Mouse (Mus musculus) ES-E14 (cell line): Measurements from ENCODE around the gene S100b. TPM values are rescaled to one million over a fixed set of nuclear protein-coding genes. Genes with fewer than 3 reads are reported as not detected.

ENCODE experiments used
- DNase-seq: peaks from one replicate; pipeline ENCODE4 v3.0.0-alpha.2; 2013; ENCODE audit warnings: low read depth, low spot score
- H3K27ac ChIP-seq: 2 replicates; pipeline ENCODE4 v1.5.1; 2012; ENCODE audit warnings: low read depth, mild to moderate bottlenecking, low read length, moderate library complexity, mixed read lengths; ENCODE audit not compliant: poor library complexity, insufficient read depth, severe bottlenecking
- H3K36me3 ChIP-seq: 2 replicates; pipeline ENCODE4 v1.6.1; 2012; ENCODE audit warnings: mild to moderate bottlenecking, low read length, moderate library complexity, mixed read lengths; ENCODE audit not compliant: control insufficient read depth, poor library complexity, insufficient read depth, severe bottlenecking
- H3K4me1 ChIP-seq, 2 experiments: fragments of 150-350 bp in 1 of 2; sonication (generic) in 1 of 2; 2 replicates each; pipeline ENCODE4 v1.6.1; 2012; ENCODE audit warnings: low read length in 2 of 2, mild to moderate bottlenecking in 1 of 2, mixed read lengths in 1 of 2; ENCODE audit not compliant: control insufficient read depth in 2 of 2, insufficient read depth in 2 of 2, poor library complexity in 1 of 2
- H3K4me3 ChIP-seq, 2 experiments: fragments of 150-350 bp in 1 of 2; sonication (generic) in 1 of 2; 2 replicates each; pipeline ENCODE4 v1.5.1; 2012; ENCODE audit warnings: low read length in 2 of 2, low read depth in 1 of 2, mild to moderate bottlenecking in 1 of 2, mixed read lengths in 1 of 2; ENCODE audit not compliant: insufficient read depth in 1 of 2, poor library complexity in 1 of 2, severe bottlenecking in 1 of 2
- H3K9ac ChIP-seq: 2 replicates; pipeline ENCODE4 v1.6.1; 2012; ENCODE audit warnings: low read depth, mild to moderate bottlenecking, low read length, mixed read lengths; ENCODE audit not compliant: poor library complexity, insufficient read depth, severe bottlenecking
- H3K9me3 ChIP-seq: fragments of 150-350 bp; sonication (generic); 2 replicates; pipeline ENCODE4 v1.6.1; 2012; ENCODE audit warnings: low read depth, mild to moderate bottlenecking, low read length; ENCODE audit not compliant: control insufficient read depth, insufficient read depth
- CHD2 ChIP-seq: IDR thresholded peaks from 2 replicates; pipeline ENCODE4 v1.6.1; 2014; ENCODE audit warnings: mild to moderate bottlenecking, low read depth, low read length, inconsistent platforms
- HCFC1 ChIP-seq: IDR thresholded peaks from 2 replicates; pipeline ENCODE4 v1.6.1; 2012; ENCODE audit warnings: low read length, inconsistent platforms, borderline replicate concordance; ENCODE audit not compliant: insufficient read depth
- MAFK ChIP-seq: IDR thresholded peaks from 2 replicates; pipeline ENCODE4 v1.6.1; 2014; ENCODE audit warnings: mild to moderate bottlenecking, low read depth, low read length, inconsistent platforms; ENCODE audit not compliant: insufficient read depth
- ZC3H11A ChIP-seq: IDR thresholded peaks from 2 replicates; pipeline ENCODE4 v1.6.1; 2012; ENCODE audit warnings: low read depth, mild to moderate bottlenecking, inconsistent platforms, low read length, borderline replicate concordance
- ZNF384 ChIP-seq: IDR thresholded peaks from 2 replicates; pipeline ENCODE4 v1.6.1; 2012; ENCODE audit warnings: low read depth, low read length, inconsistent platforms
- in situ Hi-C, 2 experiments: fragments of 600-800 bp; cut with MboI; formaldehyde crosslinking; loops; one replicate each; pipeline ENCODE4 v1.15.1; 2025; ENCODE audit warnings: low sequenced_read_pairs in 2 of 2, inconsistent platforms in 1 of 2; ENCODE audit not compliant: unreplicated experiment in 2 of 2
- total RNA-seq: library from RNA; depleted of rRNA; stranded (reverse); fragments of 300-350 nt; gene quantifications from 2 replicates; pipeline ENCODE4 v1.2.3, GENCODE M21; 2012

Gene S100b
- total RNA-seq, 1 experiment = not detected

- no peak for DNase-seq
- no peak overlapping the region for H3K9ac ChIP-seq
- no peak overlapping the region for H3K4me3 ChIP-seq
- no peaks in the 10 kb centered on the region for H3K9me3 ChIP-seq
- TF ChIP-seq CHD2 (no peak), ZNF384 (no peak), ZC3H11A (no peak), MAFK (no peak), HCFC1 (no peak)
- no peaks in the 10 kb centered on the region for H3K4me1 ChIP-seq
- no peaks in the 10 kb centered on the region for H3K36me3 ChIP-seq
- in situ Hi-C loops = no loop called here
- H3K27ac ChIP-seq = no peak overlapping the region
These were observed 34.8 kb downstream of the S100b start for GRCm38 (mm10) chr10:76288268-76288993.

GRCm38 (mm10) chr10:76289052-76289451 lies 35.4 kb downstream of the S100b start:
- no peaks in the 10 kb centered on the region for H3K36me3 ChIP-seq
- TF ChIP-seq ZC3H11A (no peak), ZNF384 (no peak), HCFC1 (no peak), CHD2 (no peak), MAFK (no peak)
- H3K4me1 ChIP-seq = no peaks in the 10 kb centered on the region
- H3K9me3 ChIP-seq = no peaks in the 10 kb centered on the region
- no peak overlapping the region for H3K27ac ChIP-seq
- no peak overlapping the region for H3K4me3 ChIP-seq
- H3K9ac ChIP-seq = no peak overlapping the region
- DNase-seq = no peak
- in situ Hi-C loops = no loop called here

- in situ Hi-C loops = no loop called here
- no peaks in the 10 kb centered on the region for H3K4me1 ChIP-seq
- H3K9me3 ChIP-seq = no peaks in the 10 kb centered on the region
- H3K4me3 ChIP-seq = no peak overlapping the region
- DNase-seq = no peak
- H3K9ac ChIP-seq = no peak overlapping the region
- H3K36me3 ChIP-seq = no peaks in the 10 kb centered on the region
- TF ChIP-seq MAFK (no peak), CHD2 (no peak), ZC3H11A (no peak)
- H3K27ac ChIP-seq = no peak overlapping the region
These were observed 36.5 kb downstream of the S100b start for GRCm38 (mm10) chr10:76289936-76290671.

GRCm38 (mm10) chr10:76293222-76293621 lies 39.6 kb downstream of the S100b start:
- no peak for DNase-seq
- Histone ChIP-seq H3K9ac (no peak overlapping the region), H3K4me1 (no peaks in the 10 kb centered on the region), H3K36me3 (no peaks in the 10 kb centered on the region; the same call in 1 of the 2 replicates), H3K4me3 (no peak overlapping the region), H3K9me3 (no peaks in the 10 kb centered on the region), H3K27ac (no peak overlapping the region)
- TF ChIP-seq ZC3H11A = no peak
- TF ChIP-seq ZNF384 = no peak
- TF ChIP-seq CHD2 = no peak
- TF ChIP-seq HCFC1 = no peak
- no peak for TF ChIP-seq MAFK
- in situ Hi-C loops = no loop called here
